ENCODE assay signal across 8 mouse cellular contexts in the genomic region with DNA sequence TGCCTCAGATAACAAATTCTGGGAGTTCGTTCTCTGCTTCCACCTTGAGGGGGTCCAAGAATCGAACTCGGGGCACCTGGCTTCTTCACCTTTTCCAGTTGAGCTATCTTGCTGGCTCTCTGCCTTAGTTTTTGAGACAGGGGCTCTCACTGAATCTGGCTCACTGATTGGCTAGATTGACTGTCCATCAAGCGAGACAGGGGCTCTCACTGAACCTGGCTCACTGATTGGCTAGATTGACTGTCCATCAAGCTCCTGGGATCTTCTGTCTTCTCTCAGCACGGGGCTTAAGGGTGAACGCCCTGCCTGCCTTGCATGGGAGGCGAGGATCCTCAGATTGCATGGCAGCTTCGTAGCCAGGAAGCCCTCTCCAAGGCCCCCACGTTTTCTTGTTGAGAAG. TPM values are rescaled to one million over a fixed set of nuclear protein-coding genes. Genes with fewer than 3 reads are reported as not detected.
A peak's percentile ranks its signal among the peaks of the same experiment; 100 is the strongest.
DNase-seq lines count a peak whose midpoint lies in the region; ATAC-seq and TF ChIP-seq lines count a peak whose summit lies in the region.
"Had no signal": no experiment of that assay in that cellular context is flagged by ENCODE, and none has a peak within 500 bp of the region (broad histone marks: within the 10 kb centered on the region; RNA-seq: fewer than 3 reads in every experiment).

No protein-coding gene starts in this region.

- TF ChIP-seq POLR2A in kidney, adult 2 months (IDR thresholded peaks at IDR 0.05; ENCODE audit: low read depth, low read length): no peak
- no peak for TF ChIP-seq POLR2A in MEL (IDR thresholded peaks at IDR 0.05; ENCODE audit: control insufficient read depth in 1 of 2, insufficient read depth in 1 of 2, low read depth in 1 of 2, low read length in 2 of 2, poor library complexity in 1 of 2)

- no peaks in the 10 kb centered on the region for H3K79me2 ChIP-seq in MEL (ENCODE audit: control insufficient read depth, insufficient read depth, low read length, poor library complexity)

- H3K27ac ChIP-seq in kidney, adult 2 months (ENCODE audit: insufficient read depth, low read depth, low read length): no peak overlapping the region
- no peak overlapping the region for H3K27ac ChIP-seq in kidney, embryonic 15.5 days
- H3K27ac ChIP-seq in MEL (ENCODE audit: control insufficient read depth, low read depth, low read length): no peak overlapping the region
- H3K27ac ChIP-seq in heart, postnatal 0 days (ENCODE audit: low read depth): no peak overlapping the region
- H3K27ac ChIP-seq: macrophage had no signal

- no peaks in the 10 kb centered on the region for H3K36me3 ChIP-seq in kidney, adult 2 months (ENCODE audit: control insufficient read depth, insufficient read depth, low read length)
- no peaks in the 10 kb centered on the region for H3K36me3 ChIP-seq in kidney, embryonic 15.5 days
- H3K36me3 ChIP-seq in MEL (ENCODE audit: control insufficient read depth in 1 of 2, insufficient read depth in 2 of 2, low read length in 2 of 2): no peaks in the 10 kb centered on the region
- H3K36me3 ChIP-seq in heart, postnatal 0 days (replicated peaks; ENCODE audit: control insufficient read depth, insufficient read depth, low read length): no peaks in the 10 kb centered on the region

- TF ChIP-seq CTCF in kidney, adult 2 months (conservative IDR thresholded peaks at IDR 0.05; ENCODE audit: insufficient read depth, insufficient read length, low read depth, low read length): no peak
- no peak for TF ChIP-seq CTCF in MEL (IDR thresholded peaks at IDR 0.05 in 2 of 3, conservative IDR thresholded peaks at IDR 0.05 in 1 of 3; ENCODE audit: control insufficient read depth in 1 of 3, insufficient read depth in 1 of 3, low read depth in 2 of 3, low read length in 3 of 3, poor library complexity in 1 of 3, severe bottlenecking in 1 of 3)
- no peak for TF ChIP-seq CTCF in heart, postnatal 0 days (IDR thresholded peaks at IDR 0.05; ENCODE audit: low read depth)

- no peaks in the 10 kb centered on the region for H3K27me3 ChIP-seq in kidney, adult 2 months (replicated peaks; ENCODE audit: control insufficient read depth, insufficient read depth, low read length)
- H3K27me3 ChIP-seq in kidney, embryonic 15.5 days: no peaks in the 10 kb centered on the region; the same call in 1 of the 2 replicates
- H3K27me3 ChIP-seq in MEL (ENCODE audit: control insufficient read depth in 1 of 2, insufficient read depth in 2 of 2, low read length in 2 of 2): no peaks in the 10 kb centered on the region
- 0 out of 2 replicates have a peak, but pooled peaks cover 3% of the 10 kb centered on the region for H3K27me3 ChIP-seq in heart, postnatal 0 days (ENCODE audit: control insufficient read depth, insufficient read depth, low read length)

- WGBS in kidney, adult 2 months: 61% methylated on average over 9 of the region's 9 CpGs
- 59% methylated on average over 9 of the region's 9 CpGs for WGBS in kidney, embryonic 15.5 days
- WGBS in heart, postnatal 0 days: 45% methylated on average over 9 of the region's 9 CpGs

- no peak for TF ChIP-seq RAD21 in MEL (IDR thresholded peaks at IDR 0.05; ENCODE audit: low read depth, low read length)

- H3K4me2 ChIP-seq in kidney, embryonic 15.5 days: no peak overlapping the region
- H3K4me2 ChIP-seq in heart, postnatal 0 days (ENCODE audit: low read depth, low read length): no peak overlapping the region

- TF ChIP-seq EP300 in MEL (IDR thresholded peaks at IDR 0.05; ENCODE audit: low read depth in 1 of 2, low read length in 2 of 2): no peak
- TF ChIP-seq EP300 in heart, postnatal 0 days (IDR thresholded peaks at IDR 0.05; ENCODE audit: low read depth): no peak

- peak; percentile 62 for DNase-seq in kidney, adult 2 months
- DNase-seq in MEL (ENCODE audit: low read depth, low spot score): peak; percentile 5
- DNase-seq in brain, embryonic 18.5 days (ENCODE audit: low read depth, low spot score): peak; percentile 32
- DNase-seq in heart, postnatal 0 days (ENCODE audit: low spot score): peak; percentile 10
- peak; percentile 58 for DNase-seq in lung, postnatal 14 days
- DNase-seq in B cell, adult 2 months: no peak

- H3K4me3 ChIP-seq in kidney, adult 2 months (ENCODE audit: insufficient read depth, low read depth, low read length): no peak overlapping the region
- H3K4me3 ChIP-seq in kidney, embryonic 15.5 days (replicated peaks): no peak overlapping the region
- H3K4me3 ChIP-seq in MEL (ENCODE audit: control insufficient read depth in 1 of 2, insufficient read depth in 1 of 2, low read depth in 2 of 2, low read length in 2 of 2): no peak overlapping the region
- H3K4me3 ChIP-seq in heart, postnatal 0 days (ENCODE audit: low read depth, low read length): no peak overlapping the region

- no peaks in the 10 kb centered on the region for H3K4me1 ChIP-seq in kidney, adult 2 months (ENCODE audit: control insufficient read depth, insufficient read depth, low read length)
- H3K4me1 ChIP-seq in kidney, embryonic 15.5 days: peaks cover 18% of the 10 kb centered on the region
- no peaks in the 10 kb centered on the region for H3K4me1 ChIP-seq in MEL (ENCODE audit: control insufficient read depth in 1 of 2, insufficient read depth in 2 of 2, low read length in 2 of 2)
- no peaks in the 10 kb centered on the region for H3K4me1 ChIP-seq in heart, postnatal 0 days (ENCODE audit: control insufficient read depth, insufficient read depth)

- no peaks in the 10 kb centered on the region for H3K9me3 ChIP-seq in kidney, embryonic 15.5 days (replicated peaks)
- H3K9me3 ChIP-seq in MEL (replicated peaks; ENCODE audit: insufficient read depth, low read length): no peaks in the 10 kb centered on the region
- H3K9me3 ChIP-seq in heart, postnatal 0 days (replicated peaks; ENCODE audit: control insufficient read depth, low read length): no peaks in the 10 kb centered on the region

- ATAC-seq in kidney, embryonic 15.5 days (replicated peaks; ENCODE audit: low FRiP score): no peak
- no peak for ATAC-seq in heart, postnatal 0 days (ENCODE audit: insufficient read depth, low read depth)

- H3K9ac ChIP-seq in kidney, embryonic 15.5 days: no peak overlapping the region
- H3K9ac ChIP-seq in MEL (ENCODE audit: control insufficient read depth, low read depth, low read length, poor library complexity, severe bottlenecking): no peak overlapping the region
- H3K9ac ChIP-seq in heart, postnatal 0 days (replicated peaks; ENCODE audit: low read depth, low read length): no peak overlapping the region

TF ChIP-seq in MEL, 35 proteins besides CTCF, POLR2A, EP300 and RAD21:
- TF ChIP-seq MAX (IDR thresholded peaks at IDR 0.05; ENCODE audit: low read length) (no peak), ZKSCAN1 (IDR thresholded peaks at IDR 0.05; ENCODE audit: low read depth, low read length) (no peak), SIN3A (IDR thresholded peaks at IDR 0.05; ENCODE audit: low read length) (no peak), POLR2AphosphoS5 (IDR thresholded peaks at IDR 0.05; ENCODE audit: borderline replicate concordance, low read depth, low read length) (no peak), MYB (IDR thresholded peaks at IDR 0.05; ENCODE audit: low read depth, low read length) (no peak), GATA1 (IDR thresholded peaks at IDR 0.05; ENCODE audit: low read depth, low read length) (no peak), SMC3 (IDR thresholded peaks at IDR 0.05; ENCODE audit: low read depth, low read length) (no peak), CHD2 (IDR thresholded peaks at IDR 0.05; ENCODE audit: low read length) (no peak), USF2 (IDR thresholded peaks at IDR 0.05; ENCODE audit: borderline replicate concordance in 1 of 2, insufficient read depth in 1 of 2, low read depth in 1 of 2, low read length in 2 of 2) (no peak), CHD1 (IDR thresholded peaks at IDR 0.05; ENCODE audit: low read depth, low read length) (no peak), UBTF (IDR thresholded peaks at IDR 0.05; ENCODE audit: borderline replicate concordance, insufficient read depth, low read depth, low read length) (no peak), RCOR1 (IDR thresholded peaks at IDR 0.05; ENCODE audit: low read depth, low read length) (no peak), E2F4 (IDR thresholded peaks at IDR 0.05; ENCODE audit: borderline replicate concordance, low read depth, low read length) (no peak), MXI1 (IDR thresholded peaks at IDR 0.05; ENCODE audit: low read depth, low read length) (no peak), KAT2A (conservative IDR thresholded peaks at IDR 0.05; ENCODE audit: low read depth, low read length) (no peak)

RNA-seq across cellular contexts. Expression of a gene that starts 43.8 kb away (rescaled TPM):
- 1.5 and 1.7 TPM in 2 replicates for polyA plus RNA-seq in kidney, adult 2 months (2012; rRNA removed)
- 6.9 and 7.2 TPM in 2 replicates for polyA plus RNA-seq in kidney, embryonic 15.5 days (2015; fragmentation: Nextera tagmentation; extraction: Ambion mirVana)
- not detected in 2 replicates for total RNA-seq in MEL (2012; rRNA removed)
- not detected for polyA plus RNA-seq in MEL (2012; ENCODE audit: insufficient read depth in 1 of 2, insufficient read length in 2 of 2, low read depth in 1 of 2, low replicate concordance in 2 of 2, missing spikeins in 1 of 2)
- 3.5 and 4.3 TPM in 2 replicates for total RNA-seq in heart, postnatal 0 days (2014; rRNA removed; ENCODE audit: low replicate concordance)
- polyA plus RNA-seq in heart, postnatal 0 days (2015; fragmentation: Nextera tagmentation; extraction: Ambion mirVana): 2.6 and 3.6 TPM in 2 replicates
- polyA plus RNA-seq: macrophage had no signal

RNA-seq across cellular contexts. Expression of a gene that starts 47.4 kb away (rescaled TPM):
- 7.7 and 8.2 TPM in 2 replicates for polyA plus RNA-seq in kidney, adult 2 months (2012; rRNA removed)
- polyA plus RNA-seq in kidney, embryonic 15.5 days (2015; fragmentation: Nextera tagmentation; extraction: Ambion mirVana): 6.6 and 6.9 TPM in 2 replicates
- not detected in 2 replicates for total RNA-seq in MEL (2012; rRNA removed)
- not detected for polyA plus RNA-seq in MEL (2012; ENCODE audit: insufficient read depth in 1 of 2, insufficient read length in 2 of 2, low read depth in 1 of 2, low replicate concordance in 2 of 2, missing spikeins in 1 of 2)
- 0.95 and 3.2 TPM in 2 replicates for total RNA-seq in heart, postnatal 0 days (2014; rRNA removed; ENCODE audit: low replicate concordance)
- polyA plus RNA-seq in heart, postnatal 0 days (2015; fragmentation: Nextera tagmentation; extraction: Ambion mirVana): 0.96 and 1.1 TPM in 2 replicates
- polyA plus RNA-seq: macrophage had no signal

RNA-seq across cellular contexts. Expression of a gene that starts 54.3 kb away (rescaled TPM):
- 15.5 and 16.3 TPM in 2 replicates for polyA plus RNA-seq in kidney, adult 2 months (2012; rRNA removed)
- 36.3 and 37.2 TPM in 2 replicates for polyA plus RNA-seq in kidney, embryonic 15.5 days (2015; fragmentation: Nextera tagmentation; extraction: Ambion mirVana)
- 26.8 and 35.1 TPM in 2 replicates for total RNA-seq in MEL (2012; rRNA removed)
- 10 to 100 TPM in 1 of 2 experiments, not detected in 1; 29.8 TPM for polyA plus RNA-seq in MEL (2012; ENCODE audit: insufficient read depth in 1 of 2, insufficient read length in 2 of 2, low read depth in 1 of 2, low replicate concordance in 2 of 2, missing spikeins in 1 of 2)
- 14.9 and 22.4 TPM in 2 replicates for total RNA-seq in heart, postnatal 0 days (2014; rRNA removed; ENCODE audit: low replicate concordance)
- polyA plus RNA-seq in heart, postnatal 0 days (2015; fragmentation: Nextera tagmentation; extraction: Ambion mirVana): 14.4 and 15.7 TPM in 2 replicates

Comparison
In these comparisons a context has a peak if more than half of its experiments do, and no peak if none do; other contexts are left out.
1. DNase-seq: peak in kidney, adult 2 months (single experiment), MEL (single experiment), brain, embryonic 18.5 days (single experiment), heart, postnatal 0 days (single experiment) and lung, postnatal 14 days (single experiment); none in B cell, adult 2 months (0 of 2).